Mouse (Mus musculus): ENCODE measurements around the gene Cbx6.
"Not testable (repeated sequence)": the region's sequence is repeated elsewhere in the genome, so short reads cannot be mapped to it uniquely, and the experiment has no call there.

Gene Cbx6

GRCm38 (mm10) chr15:79830388-79830787 is 4.1 kb downstream of the Cbx6 start:
- no peak for DNase-seq (ENCODE audit: low spot score)

GRCm38 (mm10) chr15:79829431-79829830 is 5.1 kb downstream of the Cbx6 start:
- no peak for DNase-seq (ENCODE audit: low spot score)

GRCm38 (mm10) chr15:79828366-79829035 is 6.0 kb downstream of the Cbx6 start:
- no peak for DNase-seq (ENCODE audit: low spot score)

GRCm38 (mm10) chr15:79827778-79828210 is 6.7 kb downstream of the Cbx6 start:
- no peak for DNase-seq (ENCODE audit: low spot score)

GRCm38 (mm10) chr15:79827061-79827777 is 7.3 kb downstream of the Cbx6 start:
- no peak for DNase-seq (ENCODE audit: low spot score)

- no peak for DNase-seq (ENCODE audit: low spot score)
These were observed 8.1 kb downstream of the Cbx6 start for GRCm38 (mm10) chr15:79826221-79826935.

GRCm38 (mm10) chr15:79825146-79825825 is 9.2 kb downstream of the Cbx6 start:
- DNase-seq (ENCODE audit: low spot score) = no peak

- DNase-seq (ENCODE audit: low spot score) = peak; percentile 53
These were observed 10.8 kb downstream of the Cbx6 start for GRCm38 (mm10) chr15:79823588-79824280.

- peak; percentile 59 for DNase-seq (ENCODE audit: low spot score)
These were observed 12.0 kb downstream of the Cbx6 start for GRCm38 (mm10) chr15:79822265-79823199.

- DNase-seq (ENCODE audit: low spot score) = no peak
These were observed 16.2 kb downstream of the Cbx6 start for GRCm38 (mm10) chr15:79818325-79818724.

- DNase-seq (ENCODE audit: low spot score) = no peak
These were observed 20.7 kb downstream of the Cbx6 start for GRCm38 (mm10) chr15:79813666-79814258.

GRCm38 (mm10) chr15:79812840-79813239 is 21.6 kb downstream of the Cbx6 start:
- DNase-seq (ENCODE audit: low spot score) = not testable (repeated sequence)

GRCm38 (mm10) chr15:79810997-79811396 is 23.5 kb downstream of the Cbx6 start:
- DNase-seq (ENCODE audit: low spot score) = no peak

- no peak for DNase-seq (ENCODE audit: low spot score)
These were observed 24.4 kb downstream of the Cbx6 start for GRCm38 (mm10) chr15:79810061-79810460.

GRCm38 (mm10) chr15:79808658-79809057 is 25.8 kb downstream of the Cbx6 start:
- no peak for DNase-seq (ENCODE audit: low spot score)

GRCm38 (mm10) chr15:79808114-79808513 is 26.4 kb downstream of the Cbx6 start:
- no peak for DNase-seq (ENCODE audit: low spot score)

GRCm38 (mm10) chr15:79807050-79807449 is 27.4 kb downstream of the Cbx6 start:
- no peak for DNase-seq (ENCODE audit: low spot score)

- DNase-seq (ENCODE audit: low spot score) = no peak
These were observed 29.2 kb downstream of the Cbx6 start for GRCm38 (mm10) chr15:79805246-79805645.

- no peak for DNase-seq (ENCODE audit: low spot score)
These were observed 30.0 kb downstream of the Cbx6 start, which contains the start of gene Nptxr for GRCm38 (mm10) chr15:79804352-79805071. Nptxr (minus strand) TSS chr15:79804766.
